Mouse (Mus musculus): ENCODE measurements around the gene Hoxa13. TPM values are rescaled to one million over a fixed set of nuclear protein-coding genes. Genes with fewer than 3 reads are reported as not detected.

Gene Hoxa13
- polyA plus RNA-seq (2014; fragmentation: Nextera tagmentation; extraction: Ambion mirVana) = not detected in 2 replicates

GRCm38 (mm10) chr6:52260654-52261575, at the start of gene Hoxa13:
Hoxa13 (minus strand) TSS chr6:52260880.
- Histone ChIP-seq H3K4me2 (replicated peaks; ENCODE audit: low read depth, low read length) (peak within 1 kb of the TSS; percentile 38), H3K9me3 (ENCODE audit: control insufficient read depth, low read length) (no peaks in the 10 kb centered on the region), H3K9ac (ENCODE audit: low read depth, low read length) (no peak within 1 kb of the TSS), H3K36me3 (ENCODE audit: control insufficient read depth, insufficient read depth, low read length) (no peaks in the 10 kb centered on the region), H3K27me3 (ENCODE audit: control insufficient read depth, insufficient read depth, low read length) (peaks cover 91% of the 10 kb centered on the region), H3K27ac (ENCODE audit: low read depth, low read length) (no peak within 1 kb of the TSS), H3K4me1 (replicated peaks; ENCODE audit: control insufficient read depth, insufficient read depth, low read length) (peaks cover 8% of the 10 kb centered on the region; the same call in 1 of the 2 replicates), H3K4me3 (ENCODE audit: low read depth, low read length) (peak within 1 kb of the TSS; percentile 21; the same call in 1 of the 2 replicates)
- 2% methylated on average over 42 of the region's 72 CpGs for WGBS
- peak; percentile 64 for DNase-seq (ENCODE audit: low spot score)
- no peak for ATAC-seq (ENCODE audit: low FRiP score)

DNA sequence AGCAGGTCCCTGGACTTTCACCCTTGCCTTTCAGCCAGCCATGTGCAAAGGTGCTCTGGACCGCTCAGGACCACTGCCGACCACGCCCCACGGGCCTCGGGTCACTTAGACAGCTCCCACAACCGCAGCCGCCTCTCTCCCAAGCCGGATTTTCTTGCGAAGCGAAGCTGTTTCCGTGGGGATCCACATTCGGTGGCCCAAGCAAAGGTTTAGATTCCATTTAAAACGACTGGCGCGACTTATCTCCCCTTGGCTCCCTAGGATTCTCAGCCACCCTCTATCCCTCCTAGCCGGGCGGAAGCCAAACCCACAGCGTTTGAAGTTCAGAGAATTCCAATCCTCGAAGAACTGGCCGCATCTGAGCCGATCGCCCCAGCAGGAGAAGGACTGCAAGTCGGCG, 49.7 kb upstream of the Hoxa13 start:
- H3K4me3 ChIP-seq (ENCODE audit: low read depth, low read length) = peak overlapping the region; percentile 16; the same call in 1 of the 2 replicates
- no peaks in the 10 kb centered on the region for H3K9me3 ChIP-seq (ENCODE audit: control insufficient read depth, low read length)
- ATAC-seq (ENCODE audit: low FRiP score) (no peak), DNase-seq (ENCODE audit: low spot score) (peak; percentile 68)
- H3K9ac ChIP-seq (ENCODE audit: low read depth, low read length) = no peak overlapping the region
- no peaks in the 10 kb centered on the region for H3K4me1 ChIP-seq (replicated peaks; ENCODE audit: control insufficient read depth, insufficient read depth, low read length)
- WGBS = under 1% methylated on average over 24 of the region's 24 CpGs
- peaks cover 97% of the 10 kb centered on the region for H3K27me3 ChIP-seq (ENCODE audit: control insufficient read depth, insufficient read depth, low read length)
- no peaks in the 10 kb centered on the region for H3K36me3 ChIP-seq (ENCODE audit: control insufficient read depth, insufficient read depth, low read length)
- H3K27ac ChIP-seq (ENCODE audit: low read depth, low read length) = no peak overlapping the region
- peak overlapping the region; percentile 22 for H3K4me2 ChIP-seq (replicated peaks; ENCODE audit: low read depth, low read length)

- ATAC-seq (ENCODE audit: low FRiP score) = no peak
- H3K36me3 ChIP-seq (ENCODE audit: control insufficient read depth, insufficient read depth, low read length) = no peaks in the 10 kb centered on the region
- peaks cover 93% of the 10 kb centered on the region for H3K27me3 ChIP-seq (ENCODE audit: control insufficient read depth, insufficient read depth, low read length)
- H3K4me1 ChIP-seq (replicated peaks; ENCODE audit: control insufficient read depth, insufficient read depth, low read length) = no peaks in the 10 kb centered on the region
- no peak overlapping the region for H3K4me3 ChIP-seq (ENCODE audit: low read depth, low read length)
- no peak overlapping the region for H3K9ac ChIP-seq (ENCODE audit: low read depth, low read length)
- H3K9me3 ChIP-seq (ENCODE audit: control insufficient read depth, low read length) = no peaks in the 10 kb centered on the region
- no peak overlapping the region for H3K27ac ChIP-seq (ENCODE audit: low read depth, low read length)
- peak overlapping the region; percentile 22; the same call in 1 of the 2 replicates for H3K4me2 ChIP-seq (replicated peaks; ENCODE audit: low read depth, low read length)
- peak; percentile 54 for DNase-seq (ENCODE audit: low spot score)
- WGBS = 8% methylated on average over 10 of the region's 10 CpGs
Measured at GRCm38 (mm10) chr6:52309766-52310165, 49.1 kb upstream of the Hoxa13 start.

- DNase-seq (ENCODE audit: low spot score) (peak; percentile 81), ATAC-seq (ENCODE audit: low FRiP score) (peak; percentile 80)
- Histone ChIP-seq H3K9me3 (ENCODE audit: control insufficient read depth, low read length) (no peaks in the 10 kb centered on the region), H3K4me3 (ENCODE audit: low read depth, low read length) (peak overlapping the region; percentile 29), H3K27me3 (ENCODE audit: control insufficient read depth, insufficient read depth, low read length) (peaks cover 56% of the 10 kb centered on the region), H3K36me3 (ENCODE audit: control insufficient read depth, insufficient read depth, low read length) (no peaks in the 10 kb centered on the region), H3K4me1 (replicated peaks; ENCODE audit: control insufficient read depth, insufficient read depth, low read length) (no peaks in the 10 kb centered on the region), H3K4me2 (replicated peaks; ENCODE audit: low read depth, low read length) (peak overlapping the region; percentile 54), H3K27ac (ENCODE audit: low read depth, low read length) (no peak overlapping the region), H3K9ac (ENCODE audit: low read depth, low read length) (peak overlapping the region; percentile 21; the same call in 1 of the 2 replicates)
- under 1% methylated on average over 30 of the region's 30 CpGs for WGBS
Measured at GRCm38 (mm10) chr6:52305877-52306389, 45.3 kb upstream of the Hoxa13 start.

- Histone ChIP-seq H3K4me1 (replicated peaks; ENCODE audit: control insufficient read depth, insufficient read depth, low read length) (no peaks in the 10 kb centered on the region), H3K9ac (ENCODE audit: low read depth, low read length) (no peak overlapping the region), H3K36me3 (ENCODE audit: control insufficient read depth, insufficient read depth, low read length) (no peaks in the 10 kb centered on the region), H3K4me3 (ENCODE audit: low read depth, low read length) (no peak overlapping the region), H3K9me3 (ENCODE audit: control insufficient read depth, low read length) (no peaks in the 10 kb centered on the region), H3K4me2 (replicated peaks; ENCODE audit: low read depth, low read length) (no peak overlapping the region), H3K27me3 (ENCODE audit: control insufficient read depth, insufficient read depth, low read length) (peaks cover 32% of the 10 kb centered on the region), H3K27ac (ENCODE audit: low read depth, low read length) (no peak overlapping the region)
- no peak for ATAC-seq (ENCODE audit: low FRiP score)
- 56% methylated on average over 3 of the region's 3 CpGs for WGBS
- no peak for DNase-seq (ENCODE audit: low spot score)
Measured at GRCm38 (mm10) chr6:52303426-52303825, 42.7 kb upstream of the Hoxa13 start.

DNA sequence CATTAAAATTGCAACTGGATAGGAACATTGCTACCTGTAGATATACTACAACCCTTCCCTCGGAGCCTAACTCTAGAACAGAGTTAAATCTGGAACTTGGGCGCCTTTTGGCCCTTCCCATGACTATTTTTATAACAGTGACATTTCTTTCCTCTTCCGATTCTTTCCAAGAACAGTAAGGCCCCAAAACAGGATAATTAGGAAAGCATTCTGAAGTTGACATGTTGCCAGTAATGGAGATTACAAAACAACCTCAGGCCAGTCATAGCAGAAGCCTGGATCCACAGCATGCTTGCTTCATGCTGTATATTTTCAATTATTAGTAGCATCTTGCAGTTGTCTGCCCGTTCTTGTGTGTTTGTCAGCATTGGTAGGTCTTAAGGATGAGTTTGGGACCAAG, 40.1 kb upstream of the Hoxa13 start:
- no peaks in the 10 kb centered on the region for H3K9me3 ChIP-seq (ENCODE audit: control insufficient read depth, low read length)
- DNase-seq (ENCODE audit: low spot score) = no peak
- no peaks in the 10 kb centered on the region for H3K4me1 ChIP-seq (replicated peaks; ENCODE audit: control insufficient read depth, insufficient read depth, low read length)
- no peak overlapping the region for H3K9ac ChIP-seq (ENCODE audit: low read depth, low read length)
- H3K27me3 ChIP-seq (ENCODE audit: control insufficient read depth, insufficient read depth, low read length) = peaks cover 12% of the 10 kb centered on the region
- H3K36me3 ChIP-seq (ENCODE audit: control insufficient read depth, insufficient read depth, low read length) = no peaks in the 10 kb centered on the region
- no peak overlapping the region for H3K27ac ChIP-seq (ENCODE audit: low read depth, low read length)
- WGBS = 81% methylated on average over 4 of the region's 4 CpGs
- no peak for ATAC-seq (ENCODE audit: low FRiP score)
- H3K4me2 ChIP-seq (replicated peaks; ENCODE audit: low read depth, low read length) = no peak overlapping the region
- no peak overlapping the region for H3K4me3 ChIP-seq (ENCODE audit: low read depth, low read length)

GRCm38 (mm10) chr6:52298511-52298910, 37.8 kb upstream of the Hoxa13 start:
- H3K9me3 ChIP-seq (ENCODE audit: control insufficient read depth, low read length) = no peaks in the 10 kb centered on the region
- no peaks in the 10 kb centered on the region for H3K4me1 ChIP-seq (replicated peaks; ENCODE audit: control insufficient read depth, insufficient read depth, low read length)
- ATAC-seq (ENCODE audit: low FRiP score) = no peak
- no peak for DNase-seq (ENCODE audit: low spot score)
- H3K4me3 ChIP-seq (ENCODE audit: low read depth, low read length) = no peak overlapping the region
- H3K36me3 ChIP-seq (ENCODE audit: control insufficient read depth, insufficient read depth, low read length) = no peaks in the 10 kb centered on the region
- WGBS = 83% methylated on average over 4 of the region's 4 CpGs
- peaks cover 13% of the 10 kb centered on the region for H3K27me3 ChIP-seq (ENCODE audit: control insufficient read depth, insufficient read depth, low read length)
- no peak overlapping the region for H3K27ac ChIP-seq (ENCODE audit: low read depth, low read length)
- H3K9ac ChIP-seq (ENCODE audit: low read depth, low read length) = no peak overlapping the region
- no peak overlapping the region for H3K4me2 ChIP-seq (replicated peaks; ENCODE audit: low read depth, low read length)

GRCm38 (mm10) chr6:52294616-52295015, 33.9 kb upstream of the Hoxa13 start:
- 75% methylated on average over 6 of the region's 6 CpGs for WGBS
- H3K4me3 ChIP-seq (ENCODE audit: low read depth, low read length) = no peak overlapping the region
- no peaks in the 10 kb centered on the region for H3K9me3 ChIP-seq (ENCODE audit: control insufficient read depth, low read length)
- H3K36me3 ChIP-seq (ENCODE audit: control insufficient read depth, insufficient read depth, low read length) = no peaks in the 10 kb centered on the region
- peaks cover 47% of the 10 kb centered on the region for H3K27me3 ChIP-seq (ENCODE audit: control insufficient read depth, insufficient read depth, low read length)
- no peak overlapping the region for H3K9ac ChIP-seq (ENCODE audit: low read depth, low read length)
- ATAC-seq (ENCODE audit: low FRiP score) = no peak
- H3K4me2 ChIP-seq (replicated peaks; ENCODE audit: low read depth, low read length) = no peak overlapping the region
- H3K27ac ChIP-seq (ENCODE audit: low read depth, low read length) = no peak overlapping the region
- no peak for DNase-seq (ENCODE audit: low spot score)
- H3K4me1 ChIP-seq (replicated peaks; ENCODE audit: control insufficient read depth, insufficient read depth, low read length) = no peaks in the 10 kb centered on the region

Data from hindbrain, embryonic 11.5 days (tissue).